Mouse (Mus musculus) small intestine, adult 2 months (tissue): ENCODE data around the gene N4bp3. TPM values are rescaled to one million over a fixed set of nuclear protein-coding genes. Genes with fewer than 3 reads are reported as not detected.
"Not testable (repeated sequence)": the region's sequence is repeated elsewhere in the genome, so short reads cannot be mapped to it uniquely, and the experiment has no call there.

Source experiments
- H3K27ac ChIP-seq: fragments of 200-500 bp; 2 replicates; pipeline ENCODE4 v1.5.1; 2012; ENCODE audit warnings: low read depth, low read length, control low read depth, inconsistent platforms; ENCODE audit not compliant: insufficient read depth
- H3K27me3 ChIP-seq: fragments of 200-500 bp; 2 replicates; pipeline ENCODE4 v1.6.1; 2012; ENCODE audit warnings: mild to moderate bottlenecking, moderate library complexity, low read length, inconsistent platforms; ENCODE audit not compliant: control insufficient read depth, insufficient read depth
- H3K36me3 ChIP-seq: fragments of 200-500 bp; 2 replicates; pipeline ENCODE4 v1.6.1; 2012; ENCODE audit warnings: mild to moderate bottlenecking, low read length, control low read depth, inconsistent platforms; ENCODE audit not compliant: control insufficient read depth, insufficient read depth
- H3K4me1 ChIP-seq: fragments of 200-500 bp; 2 replicates; pipeline ENCODE4 v1.6.1; 2012; ENCODE audit warnings: low read length, inconsistent platforms, mixed read lengths; ENCODE audit not compliant: control insufficient read depth, insufficient read depth, insufficient read length
- H3K4me3 ChIP-seq: fragments of 200-500 bp; 2 replicates; pipeline ENCODE4 v1.5.1; 2012; ENCODE audit warnings: low read depth, mild to moderate bottlenecking, control low read depth, inconsistent platforms, low read length, moderate library complexity
- CTCF ChIP-seq: fragments of 200-500 bp; IDR thresholded peaks from 2 replicates; pipeline ENCODE4 v1.5.1; 2012; ENCODE audit warnings: low read depth, mild to moderate bottlenecking, control low read depth, inconsistent platforms, low read length, moderate library complexity, mixed read lengths; ENCODE audit not compliant: insufficient replicate concordance, insufficient read length; ENCODE audit errors: extremely low read depth
- POLR2A ChIP-seq: fragments of 200-500 bp; IDR thresholded peaks from 2 replicates; pipeline ENCODE4 v1.6.1; 2012; ENCODE audit warnings: low read depth, mild to moderate bottlenecking, control low read depth, inconsistent platforms, low read length, moderate library complexity
- WGBS: fragments of 180-500 bp; shearing (Covaris S2); methylation state at CpG from one replicate; pipeline ENCODE4 v1.1.7; 2018; 5-methylcytosine and 5-hydroxymethylcytosine counted together
- polyA plus RNA-seq: library from polyadenylated mRNA; depleted of rRNA; stranded (reverse); fragments of >200 nt; gene quantifications from 2 replicates; pipeline ENCODE4 v1.2.3, GENCODE M21; 2012

Gene N4bp3
- polyA plus RNA-seq, 1 experiment, result 5.0 TPM

DNA sequence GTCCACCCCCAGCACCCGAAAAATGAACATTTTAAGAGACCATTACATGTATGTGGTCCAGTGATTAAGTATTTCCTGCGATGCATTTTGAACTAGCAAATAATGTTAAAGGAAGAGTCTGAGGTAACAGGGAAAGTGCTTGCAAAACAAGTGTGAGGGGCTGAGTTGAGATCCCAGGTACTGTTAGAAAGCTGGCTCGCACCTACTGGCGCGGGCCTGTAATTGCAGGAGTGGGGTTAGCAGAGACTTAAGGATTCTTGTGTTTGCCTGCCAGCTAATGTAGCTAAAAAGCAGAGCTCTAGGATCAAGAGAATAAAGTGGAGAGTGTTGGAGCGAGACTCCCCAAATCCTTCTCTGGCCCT lies 14.3 kb downstream of the N4bp3 start:
- 5% methylated on average over 6 of the region's 6 CpGs for WGBS

DNA sequence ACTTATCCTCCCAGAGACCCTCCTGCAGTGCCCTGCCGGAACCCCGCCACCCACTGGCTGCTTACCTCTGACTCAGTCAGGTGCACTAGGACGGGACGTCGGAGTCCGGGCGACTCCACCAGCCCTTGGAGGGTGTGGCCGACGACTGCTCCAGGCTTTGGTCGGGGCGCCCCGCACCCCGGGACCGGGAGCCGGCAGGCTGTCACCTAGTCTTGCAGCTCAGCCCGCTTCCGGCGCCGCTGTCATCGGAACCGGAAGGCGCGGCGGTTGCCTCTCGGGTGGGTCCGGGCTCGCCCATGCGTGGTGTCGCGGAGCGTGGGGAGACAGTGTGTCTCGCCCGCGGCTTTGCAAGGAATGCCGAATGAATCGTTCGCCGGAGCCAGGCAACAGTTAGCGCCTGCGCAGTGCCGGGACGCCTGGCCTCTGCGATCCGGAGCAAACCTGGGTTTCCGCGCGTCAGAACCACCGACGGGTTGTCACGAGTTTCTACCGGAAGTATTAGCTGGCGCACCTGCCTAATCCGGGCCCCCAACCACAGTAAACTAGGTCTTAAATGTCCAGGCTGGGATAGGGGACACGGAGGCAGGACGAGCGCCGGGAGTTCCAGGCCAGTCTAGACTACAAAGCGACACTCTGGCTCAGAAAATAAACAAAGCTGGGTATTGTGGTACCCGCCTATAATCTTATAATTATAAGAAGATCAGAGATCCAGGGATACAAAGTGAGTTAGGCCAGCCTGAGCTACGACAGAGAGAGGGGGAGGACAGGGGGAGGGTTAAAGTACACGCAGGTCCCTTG lies 14.9 kb downstream of the N4bp3 start, which contains the start of gene Rmnd5b:
Gene Rmnd5b, minus strand, starts transcription at position 372 of the 798 bp plus-strand sequence.
- Histone ChIP-seq H3K27me3 (no peaks in the 10 kb centered on the region), H3K4me3 (peak within 1 kb of the TSS; percentile 80), H3K36me3 (no peaks in the 10 kb centered on the region), H3K4me1 (peaks cover 11% of the 10 kb centered on the region), H3K27ac (peak within 1 kb of the TSS; percentile 86)
- TF ChIP-seq POLR2A, result peak; percentile 46
- TF ChIP-seq CTCF, result 0 out of 2 replicates have a peak, but pooled peaks have one; percentile 27
- under 1% methylated on average over 61 of the region's 61 CpGs for WGBS

More for the DNA sequence above, 14.3 kb downstream of the N4bp3 start:
- H3K36me3 ChIP-seq, result no peaks in the 10 kb centered on the region
- peak overlapping the region; percentile 86 for H3K27ac ChIP-seq
- H3K27me3 ChIP-seq, result no peaks in the 10 kb centered on the region
- peaks cover 16% of the 10 kb centered on the region for H3K4me1 ChIP-seq
- H3K4me3 ChIP-seq, result peak overlapping the region; percentile 80
- TF ChIP-seq POLR2A (no peak), CTCF (peak; percentile 73; the same call in 1 of the 2 replicates)

DNA sequence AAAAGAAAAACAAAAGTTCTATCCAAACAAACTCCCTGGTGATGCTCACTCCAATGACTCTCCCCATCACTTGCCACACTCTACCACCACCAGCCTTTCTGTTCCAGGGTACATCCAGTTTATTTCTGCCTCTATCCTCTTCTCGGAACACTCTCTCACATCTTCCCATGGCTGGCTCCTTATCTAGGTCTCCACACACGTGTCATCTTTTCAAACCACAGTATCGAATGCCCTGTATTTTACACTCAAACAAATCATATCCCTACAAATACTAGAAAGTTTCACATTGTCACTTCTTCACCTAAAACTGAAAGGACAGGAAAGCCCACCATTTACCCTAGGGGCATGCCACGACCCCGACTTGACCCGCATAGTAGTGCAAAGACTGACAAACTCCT lies 15.5 kb downstream of the N4bp3 start:
- peak overlapping the region; percentile 86 for H3K27ac ChIP-seq
- no peak; the same call in 1 of the 2 replicates for TF ChIP-seq CTCF
- TF ChIP-seq POLR2A, result no peak
- 7% methylated on average over 6 of the region's 6 CpGs for WGBS
- no peaks in the 10 kb centered on the region for H3K36me3 ChIP-seq
- peaks cover 6% of the 10 kb centered on the region for H3K4me1 ChIP-seq
- no peaks in the 10 kb centered on the region for H3K27me3 ChIP-seq
- peak overlapping the region; percentile 80 for H3K4me3 ChIP-seq

DNA sequence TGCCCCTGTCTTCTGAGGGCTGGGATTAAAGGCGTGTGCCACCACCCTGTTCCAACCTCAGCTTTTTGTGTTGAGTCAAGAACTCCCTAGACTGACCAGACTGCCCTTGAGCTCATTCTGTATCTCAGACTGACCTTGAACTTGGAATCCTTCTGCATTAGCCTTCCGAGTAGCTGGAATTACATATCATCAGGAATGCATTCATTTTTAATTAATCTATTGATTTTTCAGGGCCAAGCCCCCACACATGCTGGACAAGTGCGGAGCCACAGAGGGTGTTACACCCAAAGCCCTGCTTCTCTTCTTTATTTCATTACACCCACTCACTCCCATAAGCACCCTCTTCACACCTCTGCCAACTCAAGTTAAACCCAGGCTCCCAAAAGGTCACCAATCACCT lies 16.9 kb downstream of the N4bp3 start:
- WGBS, result 82% methylated on average over 3 of the region's 3 CpGs
- no peak overlapping the region for H3K27ac ChIP-seq

DNA sequence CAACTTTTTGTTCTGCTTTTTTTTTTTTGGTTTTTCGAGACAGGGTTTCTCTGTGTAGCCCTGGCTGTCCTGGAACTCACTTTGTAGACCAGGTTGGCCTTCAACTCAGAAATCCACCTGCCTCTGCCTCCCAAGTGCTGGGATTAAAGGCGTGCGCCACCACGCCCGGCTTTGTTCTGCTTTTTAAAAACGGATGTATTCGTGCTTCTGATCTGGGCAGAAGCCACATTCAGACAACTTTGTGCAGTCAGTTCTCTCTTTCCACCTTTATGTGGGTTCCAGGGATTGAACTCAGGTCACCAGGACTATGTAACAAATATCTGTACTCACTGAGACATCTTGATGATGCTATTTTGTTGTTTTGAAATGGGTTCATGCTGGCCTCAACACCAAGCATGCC lies 17.4 kb downstream of the N4bp3 start:
- not testable (repeated sequence) for H3K4me3 ChIP-seq, H3K27ac ChIP-seq, H3K36me3 ChIP-seq, H3K27me3 ChIP-seq, H3K4me1 ChIP-seq
- 81% methylated on average over 7 of the region's 7 CpGs for WGBS

More for the DNA sequence above, 16.9 kb downstream of the N4bp3 start:
- TF ChIP-seq CTCF, result no peak
- no peak for TF ChIP-seq POLR2A
- peaks cover 6% of the 10 kb centered on the region for H3K4me1 ChIP-seq
- no peaks in the 10 kb centered on the region for H3K27me3 ChIP-seq
- H3K4me3 ChIP-seq, result no peak overlapping the region
- H3K36me3 ChIP-seq, result peaks cover 5% of the 10 kb centered on the region

DNA sequence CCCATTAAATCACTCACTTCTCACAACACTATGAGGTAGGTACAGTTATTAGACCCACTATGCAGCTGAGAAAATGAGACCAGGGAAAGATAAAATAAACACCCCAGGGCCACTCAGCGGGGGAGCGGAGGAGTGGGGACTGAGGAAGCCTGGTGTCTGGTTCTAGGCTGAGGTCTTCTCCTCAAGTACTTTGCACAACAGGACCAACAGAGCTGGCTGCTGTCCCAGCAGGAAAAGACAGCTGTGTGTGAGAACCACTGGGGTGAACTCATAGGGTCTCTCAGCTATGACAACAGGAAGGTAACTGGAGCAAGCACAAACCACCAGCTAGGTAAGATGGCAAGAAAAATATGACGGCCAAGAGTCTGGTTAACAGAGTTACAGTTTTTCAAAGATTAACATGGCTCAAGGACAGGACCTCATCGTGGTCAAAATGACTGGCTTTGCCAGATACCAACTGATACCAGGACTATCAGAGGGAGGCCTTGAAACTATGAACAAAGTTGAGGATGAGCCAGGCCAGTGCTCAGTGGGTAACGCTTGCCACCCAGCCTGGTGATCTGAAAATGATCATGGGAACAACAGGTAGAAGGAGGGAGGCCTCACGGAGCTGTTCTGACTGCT lies 18.4 kb downstream of the N4bp3 start:
- 73% methylated on average over 6 of the region's 6 CpGs for WGBS
- TF ChIP-seq POLR2A (no peak), CTCF (no peak)

DNA sequence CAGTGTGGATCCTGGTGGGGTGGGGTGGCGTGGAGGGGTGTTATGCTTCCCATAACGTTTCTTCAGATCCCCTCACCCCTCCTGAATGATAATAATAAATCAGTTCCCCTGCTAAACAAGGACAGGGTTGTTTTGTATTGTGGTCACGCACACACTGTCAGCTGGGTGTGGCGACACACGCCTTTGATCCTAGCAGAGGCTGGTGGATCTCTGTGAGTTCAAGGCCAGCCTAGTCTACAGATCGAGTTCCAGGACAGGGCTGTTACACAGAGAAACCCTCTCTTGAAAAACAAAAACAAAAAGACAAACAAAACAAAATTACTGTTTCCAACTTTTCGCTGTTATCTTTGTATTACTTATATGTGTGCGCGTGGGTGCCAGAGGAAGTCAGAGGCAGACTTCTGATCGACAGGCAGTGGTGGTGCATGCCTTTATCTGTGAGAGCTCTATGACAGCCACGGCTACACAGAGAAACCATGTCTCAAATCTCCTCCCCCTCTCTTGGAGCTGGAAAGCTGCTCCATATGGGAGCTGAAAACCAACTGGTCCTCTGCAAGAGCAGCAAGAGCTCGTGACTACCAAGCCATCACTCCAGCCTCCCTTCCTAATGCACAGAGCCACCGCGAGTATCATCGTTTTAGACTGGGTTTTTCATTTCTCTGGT lies 20.9 kb downstream of the N4bp3 start:
- 0 out of 2 replicates have a peak, but pooled peaks cover 2% of the 10 kb centered on the region for H3K4me1 ChIP-seq
- 75% methylated on average over 15 of the region's 15 CpGs for WGBS
- no peak overlapping the region for H3K27ac ChIP-seq
- peaks cover 35% of the 10 kb centered on the region for H3K36me3 ChIP-seq
- no peaks in the 10 kb centered on the region for H3K27me3 ChIP-seq
- no peak overlapping the region for H3K4me3 ChIP-seq
- TF ChIP-seq CTCF, result no peak
- no peak for TF ChIP-seq POLR2A

More for the DNA sequence above, 18.4 kb downstream of the N4bp3 start:
- H3K4me1 ChIP-seq, result 0 out of 2 replicates have a peak, but pooled peaks cover 2% of the 10 kb centered on the region
- H3K4me3 ChIP-seq, result no peak overlapping the region
- H3K27me3 ChIP-seq, result no peaks in the 10 kb centered on the region
- H3K36me3 ChIP-seq, result peaks cover 15% of the 10 kb centered on the region
- no peak overlapping the region for H3K27ac ChIP-seq
